Mouse (Mus musculus) liver, postnatal 0 days (tissue): Measurements from ENCODE around the gene Gkn2. TPM values are rescaled to one million over a fixed set of nuclear protein-coding genes. Genes with fewer than 3 reads are reported as not detected.

Experiments
- ATAC-seq: fragments of 200-750 bp; cut with Nextera tagmentation; 2 replicates; pipeline ENCODE4 v1.8.0; 2017; ENCODE audit warnings: mild to moderate bottlenecking, moderate library complexity
- DNase-seq: peaks from one replicate; pipeline ENCODE4 v3.0.0-alpha.2; 2016
- H3K27ac ChIP-seq: fragments of 300-500 bp; sonication (generic); 2 replicates; pipeline ENCODE4 v1.5.1; 2014; ENCODE audit warnings: antibody characterized with exemption, moderate library complexity, mild to moderate bottlenecking, low read depth
- H3K27me3 ChIP-seq: fragments of 300-500 bp; sonication (generic); 2 replicates; pipeline ENCODE4 v1.6.1; 2014; ENCODE audit warnings: low read length, control low read depth, mixed read lengths; ENCODE audit not compliant: insufficient read depth
- H3K36me3 ChIP-seq: fragments of 300-500 bp; sonication (generic); replicated peaks from 2 replicates; pipeline ENCODE4 v1.6.1; 2014; ENCODE audit warnings: mild to moderate bottlenecking, control low read depth, low read length, moderate library complexity, mixed read lengths; ENCODE audit not compliant: insufficient read depth
- H3K4me1 ChIP-seq: fragments of 300-500 bp; sonication (generic); 2 replicates; pipeline ENCODE4 v1.6.1; 2014; ENCODE audit warnings: antibody characterized with exemption, mild to moderate bottlenecking, control low read depth; ENCODE audit not compliant: insufficient read depth
- H3K4me2 ChIP-seq: fragments of 300-500 bp; sonication (generic); 2 replicates; pipeline ENCODE4 v1.6.1; 2014; ENCODE audit warnings: low read depth, mild to moderate bottlenecking, low read length, moderate library complexity, mixed read lengths
- H3K4me3 ChIP-seq: fragments of 300-500 bp; sonication (generic); 2 replicates; pipeline ENCODE4 v1.5.1; 2014; ENCODE audit warnings: low read depth, low read length
- H3K9ac ChIP-seq: fragments of 300-500 bp; sonication (generic); replicated peaks from 2 replicates; pipeline ENCODE4 v1.6.1; 2014; ENCODE audit warnings: mild to moderate bottlenecking, moderate library complexity
- H3K9me3 ChIP-seq: fragments of 300-500 bp; sonication (generic); 2 replicates; pipeline ENCODE4 v1.6.1; 2016; ENCODE audit warnings: mild to moderate bottlenecking, control low read depth, low read length, mixed read lengths
- CTCF ChIP-seq: sonication (generic); IDR thresholded peaks from 2 replicates; pipeline ENCODE4 v1.5.1; 2016; ENCODE audit warnings: antibody characterized with exemption, low read depth
- EP300 ChIP-seq: IDR thresholded peaks from 2 replicates; pipeline ENCODE4 v1.6.1; 2016; ENCODE audit warnings: antibody characterized with exemption, low read depth, mild to moderate bottlenecking
- WGBS: fragments of 180-500 bp; shearing (Covaris S2); extraction: QIAGEN DNeasy Blood & Tissue Kit; methylation state at CpG from one replicate; pipeline ENCODE4 v1.1.7; 2014; ENCODE audit not compliant: insufficient replicate concordance; 5-methylcytosine and 5-hydroxymethylcytosine counted together
- polyA plus RNA-seq: library from polyadenylated mRNA; unstranded; fragments of >200 nt; fragmentation: Nextera tagmentation; extraction: Ambion mirVana; gene quantifications from 2 replicates; pipeline ENCODE4 v1.2.1, GENCODE M21; 2015

Gene Gkn2
- polyA plus RNA-seq, 1 experiment from 2014 or later, result not detected

DNA sequence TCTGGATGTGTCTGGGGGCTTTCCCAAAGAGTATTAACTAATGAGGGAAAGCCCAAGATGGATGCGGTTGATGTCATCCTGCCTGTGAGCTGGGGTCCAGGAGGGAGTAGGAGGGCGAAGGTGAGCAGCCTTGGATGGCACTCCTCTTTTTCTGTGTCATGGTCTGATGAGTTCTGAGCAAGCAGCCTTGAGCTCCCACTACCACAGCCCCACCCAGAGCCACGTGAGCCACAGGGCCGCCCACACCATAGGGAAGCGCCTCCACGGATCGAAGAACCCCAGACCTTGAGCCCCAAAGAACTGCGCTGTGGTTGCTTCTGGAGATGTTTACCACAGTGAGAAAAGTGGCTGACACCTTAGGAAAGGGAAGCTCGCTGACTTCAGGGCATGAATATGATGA lies 21.6 kb downstream of the Gkn2 start:
- no peak for ATAC-seq
- WGBS, result 63% methylated on average over 9 of the region's 9 CpGs
- no peak overlapping the region for H3K9ac ChIP-seq
- H3K4me1 ChIP-seq, result peaks cover 22% of the 10 kb centered on the region
- no peak overlapping the region for H3K4me2 ChIP-seq
- TF ChIP-seq CTCF (no peak), EP300 (no peak)
- H3K27ac ChIP-seq, result no peak overlapping the region
- no peaks in the 10 kb centered on the region for H3K27me3 ChIP-seq
- no peaks in the 10 kb centered on the region for H3K9me3 ChIP-seq
- no peak overlapping the region for H3K4me3 ChIP-seq
- DNase-seq, result no peak
- no peaks in the 10 kb centered on the region for H3K36me3 ChIP-seq

DNA sequence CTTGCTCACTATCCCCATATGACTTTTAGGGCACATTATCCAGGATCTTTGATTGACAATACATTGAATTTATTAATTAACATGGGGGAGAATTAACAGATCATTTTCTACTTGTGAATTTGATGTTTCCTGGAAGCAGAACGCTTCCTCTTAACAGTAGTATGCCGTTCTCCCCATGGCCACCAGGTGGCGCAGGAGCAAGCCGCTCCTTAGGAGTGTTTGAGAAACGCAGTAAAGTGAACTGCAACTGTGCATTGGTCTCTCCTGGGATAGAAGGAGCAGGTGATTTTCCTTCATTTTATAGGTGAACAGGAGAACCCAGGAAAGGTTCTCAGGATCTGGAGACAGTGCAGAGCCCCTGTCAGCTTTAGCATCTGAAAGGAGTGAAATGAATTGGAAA lies 26.0 kb downstream of the Gkn2 start:
- WGBS, result 1% methylated on average over 5 of the region's 5 CpGs
- DNase-seq (peak; percentile 82), ATAC-seq (0 out of 2 replicates have a peak, but pooled peaks have one; percentile 29)
- Histone ChIP-seq H3K27me3 (no peaks in the 10 kb centered on the region), H3K27ac (no peak overlapping the region), H3K4me1 (peaks cover 11% of the 10 kb centered on the region; the same call in 1 of the 2 replicates), H3K9ac (no peak overlapping the region), H3K9me3 (no peaks in the 10 kb centered on the region), H3K4me3 (no peak overlapping the region), H3K36me3 (no peaks in the 10 kb centered on the region), H3K4me2 (no peak overlapping the region)
- TF ChIP-seq CTCF (peak; percentile 96), EP300 (no peak)

DNA sequence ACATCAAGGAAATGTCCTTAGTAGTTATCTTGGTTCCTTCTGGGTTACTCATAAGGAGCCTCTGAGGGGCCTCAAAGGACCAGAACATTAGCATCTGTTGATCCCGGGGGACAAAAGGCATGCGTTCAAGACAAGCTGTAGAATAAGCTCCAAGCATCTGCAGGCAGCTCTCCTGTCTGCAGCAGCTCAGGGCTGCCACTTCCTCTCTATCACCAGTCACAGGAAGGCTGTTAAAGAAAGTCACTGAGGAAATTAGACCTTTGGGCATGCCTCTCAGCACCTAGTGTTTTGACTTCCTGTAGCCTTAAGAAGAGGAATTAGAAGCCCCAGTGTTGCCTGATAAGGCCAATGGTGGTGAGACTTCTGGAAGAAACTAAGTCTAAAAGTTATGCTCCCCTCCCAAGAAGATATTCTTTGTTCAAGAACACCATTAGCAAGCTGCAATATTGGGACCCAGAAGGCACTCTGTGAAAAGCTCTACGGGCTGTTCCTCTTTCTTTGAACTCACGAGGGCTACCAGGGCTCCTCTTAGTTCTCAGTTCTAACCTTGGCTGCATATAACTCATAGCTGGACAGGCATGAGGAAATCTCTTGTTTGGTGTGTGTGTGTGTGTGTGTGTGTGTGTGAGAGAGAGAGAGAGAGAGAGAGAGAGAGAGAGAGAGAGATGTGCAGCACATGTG lies 26.9 kb downstream of the Gkn2 start:
- Histone ChIP-seq H3K4me2 (no peak overlapping the region), H3K4me3 (no peak overlapping the region), H3K36me3 (no peaks in the 10 kb centered on the region), H3K9ac (no peak overlapping the region), H3K27ac (peak overlapping the region; percentile 25; the same call in 1 of the 2 replicates), H3K4me1 (peaks cover 11% of the 10 kb centered on the region; the same call in 1 of the 2 replicates), H3K27me3 (no peaks in the 10 kb centered on the region), H3K9me3 (no peaks in the 10 kb centered on the region)
- ATAC-seq (no peak), DNase-seq (no peak)
- no peak for TF ChIP-seq EP300
- TF ChIP-seq CTCF, result no peak
- 13% methylated on average over 4 of the region's 4 CpGs for WGBS

DNA sequence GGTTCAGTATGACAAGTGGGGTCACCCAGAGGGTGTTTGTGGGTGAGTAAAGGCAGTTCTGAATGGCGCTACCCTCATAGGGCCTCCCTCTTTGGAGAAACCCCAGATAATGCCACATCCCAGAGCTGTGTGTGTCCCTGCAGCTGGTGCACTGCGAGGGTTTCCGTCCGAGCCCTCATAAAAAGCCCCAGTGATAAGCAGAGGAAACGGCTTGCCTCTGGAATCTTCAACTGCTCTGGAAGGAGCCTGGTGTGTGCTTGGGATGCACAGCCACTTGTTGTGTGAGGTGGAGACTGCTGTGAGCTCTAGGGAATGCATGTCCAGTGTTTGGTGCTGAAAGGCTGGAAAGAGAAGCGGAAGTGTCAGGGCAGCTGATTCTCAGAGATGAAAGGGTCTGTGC lies 28.3 kb downstream of the Gkn2 start:
- no peak overlapping the region for H3K4me2 ChIP-seq
- H3K27me3 ChIP-seq, result no peaks in the 10 kb centered on the region
- TF ChIP-seq CTCF (no peak), EP300 (no peak)
- no peak for DNase-seq
- no peak overlapping the region for H3K9ac ChIP-seq
- no peak overlapping the region for H3K4me3 ChIP-seq
- H3K36me3 ChIP-seq, result no peaks in the 10 kb centered on the region
- H3K27ac ChIP-seq, result no peak overlapping the region
- 49% methylated on average over 6 of the region's 6 CpGs for WGBS
- peaks cover 11% of the 10 kb centered on the region; the same call in 1 of the 2 replicates for H3K4me1 ChIP-seq
- no peaks in the 10 kb centered on the region for H3K9me3 ChIP-seq
- ATAC-seq, result peak; percentile 15; the same call in 1 of the 2 replicates

DNA sequence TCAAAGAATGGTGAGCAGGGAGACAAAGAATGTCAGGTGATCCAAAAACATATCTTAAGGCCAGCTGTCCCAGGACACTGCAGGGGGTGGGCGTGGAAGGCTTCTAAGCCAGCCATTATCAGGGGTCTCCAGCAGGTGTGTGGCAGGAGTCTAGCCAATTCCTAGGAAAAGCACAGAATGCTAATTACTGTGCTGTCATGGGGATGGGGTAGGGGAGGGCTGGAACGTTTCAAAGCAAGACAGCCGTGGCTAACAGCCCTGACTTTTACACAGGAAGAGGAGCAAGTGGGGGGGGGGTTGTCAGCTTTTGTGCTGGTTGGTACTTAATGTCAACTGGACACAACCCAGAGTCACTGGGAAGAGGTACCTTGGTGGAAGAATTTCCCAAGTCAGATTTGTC lies 38.9 kb downstream of the Gkn2 start:
- 54% methylated on average over 3 of the region's 3 CpGs for WGBS
- H3K9me3 ChIP-seq, result no peaks in the 10 kb centered on the region
- no peaks in the 10 kb centered on the region for H3K27me3 ChIP-seq
- ATAC-seq (no peak), DNase-seq (no peak)
- TF ChIP-seq CTCF (no peak), EP300 (no peak)
- H3K4me3 ChIP-seq, result no peak overlapping the region
- H3K27ac ChIP-seq, result no peak overlapping the region
- no peak overlapping the region for H3K4me2 ChIP-seq
- H3K36me3 ChIP-seq, result no peaks in the 10 kb centered on the region
- no peaks in the 10 kb centered on the region for H3K4me1 ChIP-seq
- H3K9ac ChIP-seq, result no peak overlapping the region

DNA sequence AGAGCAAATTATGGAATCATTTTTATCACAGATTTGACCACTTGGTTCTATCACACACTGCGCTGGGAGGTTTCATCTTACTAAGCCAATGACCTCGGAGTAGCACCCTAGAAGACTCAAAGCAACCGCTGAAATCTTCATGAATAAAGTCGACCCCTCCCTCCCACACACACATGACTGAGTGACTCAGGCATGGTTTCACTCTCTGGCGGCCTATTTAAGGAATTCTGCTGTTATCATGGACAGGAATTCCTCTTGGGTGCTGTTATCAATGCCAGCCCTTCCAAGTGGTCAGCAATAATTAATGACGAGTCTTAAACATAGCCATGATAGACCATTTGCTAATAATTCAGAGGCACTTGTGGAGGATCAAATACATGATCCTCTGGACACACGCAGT lies 49.1 kb downstream of the Gkn2 start:
- no peak overlapping the region for H3K9ac ChIP-seq
- H3K4me3 ChIP-seq, result no peak overlapping the region
- TF ChIP-seq EP300 (no peak), CTCF (no peak)
- H3K4me1 ChIP-seq, result no peaks in the 10 kb centered on the region
- ATAC-seq (no peak), DNase-seq (no peak)
- H3K36me3 ChIP-seq, result no peaks in the 10 kb centered on the region
- WGBS, result 59% methylated on average over 7 of the region's 7 CpGs
- H3K27me3 ChIP-seq, result no peaks in the 10 kb centered on the region
- H3K27ac ChIP-seq, result 0 out of 2 replicates have a peak overlapping the region, but pooled peaks have one; percentile 35
- no peaks in the 10 kb centered on the region for H3K9me3 ChIP-seq
- no peak overlapping the region for H3K4me2 ChIP-seq
